Mouse (Mus musculus): ENCODE measurements around the gene Nceh1. TPM values are rescaled to one million over a fixed set of nuclear protein-coding genes. Genes with fewer than 3 reads are reported as not detected.

Gene Nceh1
- total and polyA plus RNA-seq, 3 experiments = 17.2 to 45.1 (median 25.7) TPM

GRCm38 (mm10) chr3:27189320-27190261, 6.8 kb downstream of the Nceh1 start:
- H3K4me3 ChIP-seq (ENCODE audit: low read depth, low read length) = no peak overlapping the region
- ATAC-seq (ENCODE audit: extremely low read depth, insufficient number of reproducible peaks, low FRiP score, poor library complexity, severe bottlenecking) = no peak
- no peaks in the 10 kb centered on the region for H3K9me3 ChIP-seq (replicated peaks)
- no peak for DNase-seq (ENCODE audit: low spot score)
- H3K36me3 ChIP-seq (replicated peaks) = peaks cover 65% of the 10 kb centered on the region
- no peaks in the 10 kb centered on the region for H3K27me3 ChIP-seq (ENCODE audit: insufficient read depth, low read length)
- TF ChIP-seq GATA1 (IDR thresholded peaks at IDR 0.05; ENCODE audit: borderline replicate concordance, low read length) (no peak), GATA2 (IDR thresholded peaks at IDR 0.05; ENCODE audit: borderline replicate concordance, low read depth, low read length) (no peak), POLR2AphosphoS5 (IDR thresholded peaks at IDR 0.05; ENCODE audit: insufficient replicate concordance, low read depth, low read length) (no peak), CTCF (IDR thresholded peaks at IDR 0.05; ENCODE audit: low read depth, low read length) (no peak), TAL1 (conservative IDR thresholded peaks at IDR 0.05; ENCODE audit: low read depth, low read length) (no peak)
- peaks cover 16% of the 10 kb centered on the region for H3K4me1 ChIP-seq (ENCODE audit: insufficient read depth, low read depth, low read length)

- Histone ChIP-seq H3K36me3 (replicated peaks) (peaks cover 61% of the 10 kb centered on the region), H3K4me3 (ENCODE audit: low read depth, low read length) (no peak overlapping the region), H3K27me3 (ENCODE audit: insufficient read depth, low read length) (no peaks in the 10 kb centered on the region), H3K4me1 (ENCODE audit: insufficient read depth, low read depth, low read length) (peaks cover 25% of the 10 kb centered on the region), H3K9me3 (replicated peaks) (no peaks in the 10 kb centered on the region)
- TF ChIP-seq TAL1 (conservative IDR thresholded peaks at IDR 0.05; ENCODE audit: low read depth, low read length) = no peak
- TF ChIP-seq GATA1 (IDR thresholded peaks at IDR 0.05; ENCODE audit: borderline replicate concordance, low read length) = no peak
- TF ChIP-seq GATA2 (IDR thresholded peaks at IDR 0.05; ENCODE audit: borderline replicate concordance, low read depth, low read length) = no peak
- no peak for TF ChIP-seq CTCF (IDR thresholded peaks at IDR 0.05; ENCODE audit: low read depth, low read length)
- TF ChIP-seq POLR2AphosphoS5 (IDR thresholded peaks at IDR 0.05; ENCODE audit: insufficient replicate concordance, low read depth, low read length) = no peak
- ATAC-seq (ENCODE audit: extremely low read depth, insufficient number of reproducible peaks, low FRiP score, poor library complexity, severe bottlenecking) = no peak
- DNase-seq (ENCODE audit: low spot score) = no peak
Measured at GRCm38 (mm10) chr3:27190865-27191264, 8.1 kb downstream of the Nceh1 start.

GRCm38 (mm10) chr3:27191856-27192255, 9.1 kb downstream of the Nceh1 start:
- no peaks in the 10 kb centered on the region for H3K9me3 ChIP-seq (replicated peaks)
- ATAC-seq (ENCODE audit: extremely low read depth, insufficient number of reproducible peaks, low FRiP score, poor library complexity, severe bottlenecking) (no peak), DNase-seq (ENCODE audit: low spot score) (no peak)
- no peak overlapping the region for H3K4me3 ChIP-seq (ENCODE audit: low read depth, low read length)
- no peaks in the 10 kb centered on the region for H3K27me3 ChIP-seq (ENCODE audit: insufficient read depth, low read length)
- H3K36me3 ChIP-seq (replicated peaks) = peaks cover 61% of the 10 kb centered on the region
- TF ChIP-seq TAL1 (conservative IDR thresholded peaks at IDR 0.05; ENCODE audit: low read depth, low read length) (no peak), POLR2AphosphoS5 (IDR thresholded peaks at IDR 0.05; ENCODE audit: insufficient replicate concordance, low read depth, low read length) (no peak), CTCF (IDR thresholded peaks at IDR 0.05; ENCODE audit: low read depth, low read length) (no peak), GATA1 (IDR thresholded peaks at IDR 0.05; ENCODE audit: borderline replicate concordance, low read length) (no peak), GATA2 (IDR thresholded peaks at IDR 0.05; ENCODE audit: borderline replicate concordance, low read depth, low read length) (no peak)
- H3K4me1 ChIP-seq (ENCODE audit: insufficient read depth, low read depth, low read length) = peaks cover 28% of the 10 kb centered on the region

GRCm38 (mm10) chr3:27193844-27194317, 11.1 kb downstream of the Nceh1 start:
- TF ChIP-seq CTCF (IDR thresholded peaks at IDR 0.05; ENCODE audit: low read depth, low read length) (no peak), GATA1 (IDR thresholded peaks at IDR 0.05; ENCODE audit: borderline replicate concordance, low read length) (no peak)
- ATAC-seq (ENCODE audit: extremely low read depth, insufficient number of reproducible peaks, low FRiP score, poor library complexity, severe bottlenecking) = peak; percentile 85

GRCm38 (mm10) chr3:27195153-27195552, 12.4 kb downstream of the Nceh1 start:
- ATAC-seq (ENCODE audit: extremely low read depth, insufficient number of reproducible peaks, low FRiP score, poor library complexity, severe bottlenecking) (peak; percentile 65), DNase-seq (ENCODE audit: low spot score) (no peak)
- no peaks in the 10 kb centered on the region for H3K27me3 ChIP-seq (ENCODE audit: insufficient read depth, low read length)
- no peak overlapping the region for H3K4me3 ChIP-seq (ENCODE audit: low read depth, low read length)
- TF ChIP-seq POLR2AphosphoS5 (IDR thresholded peaks at IDR 0.05; ENCODE audit: insufficient replicate concordance, low read depth, low read length) (no peak), GATA1 (IDR thresholded peaks at IDR 0.05; ENCODE audit: borderline replicate concordance, low read length) (no peak), CTCF (IDR thresholded peaks at IDR 0.05; ENCODE audit: low read depth, low read length) (no peak), GATA2 (IDR thresholded peaks at IDR 0.05; ENCODE audit: borderline replicate concordance, low read depth, low read length) (no peak), TAL1 (conservative IDR thresholded peaks at IDR 0.05; ENCODE audit: low read depth, low read length) (no peak)
- H3K36me3 ChIP-seq (replicated peaks) = peaks cover 53% of the 10 kb centered on the region
- no peaks in the 10 kb centered on the region for H3K9me3 ChIP-seq (replicated peaks)
- peaks cover 33% of the 10 kb centered on the region for H3K4me1 ChIP-seq (ENCODE audit: insufficient read depth, low read depth, low read length)

More at GRCm38 (mm10) chr3:27193844-27194317, 11.1 kb downstream of the Nceh1 start:
- Histone ChIP-seq H3K36me3 (replicated peaks) (peaks cover 51% of the 10 kb centered on the region), H3K9me3 (replicated peaks) (no peaks in the 10 kb centered on the region), H3K4me3 (ENCODE audit: low read depth, low read length) (no peak overlapping the region; the same call in 1 of the 2 replicates), H3K27me3 (ENCODE audit: insufficient read depth, low read length) (no peaks in the 10 kb centered on the region), H3K4me1 (ENCODE audit: insufficient read depth, low read depth, low read length) (peaks cover 33% of the 10 kb centered on the region)
- peak; percentile 52 for DNase-seq (ENCODE audit: low spot score)

- H3K4me1 ChIP-seq (ENCODE audit: insufficient read depth, low read depth, low read length) = peaks cover 33% of the 10 kb centered on the region
- H3K27me3 ChIP-seq (ENCODE audit: insufficient read depth, low read length) = no peaks in the 10 kb centered on the region
- H3K9me3 ChIP-seq (replicated peaks) = no peaks in the 10 kb centered on the region
- DNase-seq (ENCODE audit: low spot score) = no peak
- no peak for TF ChIP-seq CTCF (IDR thresholded peaks at IDR 0.05; ENCODE audit: low read depth, low read length)
- TF ChIP-seq GATA1 (IDR thresholded peaks at IDR 0.05; ENCODE audit: borderline replicate concordance, low read length) = no peak
- TF ChIP-seq GATA2 (IDR thresholded peaks at IDR 0.05; ENCODE audit: borderline replicate concordance, low read depth, low read length) = no peak
- TF ChIP-seq TAL1 (conservative IDR thresholded peaks at IDR 0.05; ENCODE audit: low read depth, low read length) = no peak
- no peak for TF ChIP-seq POLR2AphosphoS5 (IDR thresholded peaks at IDR 0.05; ENCODE audit: insufficient replicate concordance, low read depth, low read length)
- no peak overlapping the region for H3K4me3 ChIP-seq (ENCODE audit: low read depth, low read length)
- peaks cover 50% of the 10 kb centered on the region for H3K36me3 ChIP-seq (replicated peaks)
- ATAC-seq (ENCODE audit: extremely low read depth, insufficient number of reproducible peaks, low FRiP score, poor library complexity, severe bottlenecking) = no peak
Measured at GRCm38 (mm10) chr3:27195573-27196227, 12.9 kb downstream of the Nceh1 start.

All from G1E (cell line).